Mouse (Mus musculus): ENCODE data around the gene Jag1. TPM values are rescaled to one million over a fixed set of nuclear protein-coding genes. Genes with fewer than 3 reads are reported as not detected.

Gene Jag1
- total RNA-seq, 2 experiments from 2014 or later, result not detected

GRCm38 (mm10) chr2:137107946-137108345, 8.5 kb downstream of the Jag1 start:
- ATAC-seq (replicated peaks; ENCODE audit: low FRiP score, low TSS enrichment, poor library complexity, severe bottlenecking), result no peak

- no peak for ATAC-seq (replicated peaks; ENCODE audit: low FRiP score, low TSS enrichment, poor library complexity, severe bottlenecking)
Measured at GRCm38 (mm10) chr2:137107203-137107602, 9.2 kb downstream of the Jag1 start.

- ATAC-seq (replicated peaks; ENCODE audit: low FRiP score, low TSS enrichment, poor library complexity, severe bottlenecking), result no peak
Measured at GRCm38 (mm10) chr2:137101074-137101473, 15.4 kb downstream of the Jag1 start.

GRCm38 (mm10) chr2:137099211-137099734, 17.2 kb downstream of the Jag1 start:
- no peak for ATAC-seq (replicated peaks; ENCODE audit: low FRiP score, low TSS enrichment, poor library complexity, severe bottlenecking)

- ATAC-seq (replicated peaks; ENCODE audit: low FRiP score, low TSS enrichment, poor library complexity, severe bottlenecking), result no peak
Measured at GRCm38 (mm10) chr2:137098269-137099035, 18.0 kb downstream of the Jag1 start.

- ATAC-seq (replicated peaks; ENCODE audit: low FRiP score, low TSS enrichment, poor library complexity, severe bottlenecking), result no peak
Measured at GRCm38 (mm10) chr2:137096981-137097460, 19.4 kb downstream of the Jag1 start.

- no peak for ATAC-seq (replicated peaks; ENCODE audit: low FRiP score, low TSS enrichment, poor library complexity, severe bottlenecking)
Measured at GRCm38 (mm10) chr2:137094301-137094700, 22.1 kb downstream of the Jag1 start.

- ATAC-seq (replicated peaks; ENCODE audit: low FRiP score, low TSS enrichment, poor library complexity, severe bottlenecking), result no peak
Measured at GRCm38 (mm10) chr2:137093298-137093630, 23.2 kb downstream of the Jag1 start.

GRCm38 (mm10) chr2:137092523-137093297, 23.7 kb downstream of the Jag1 start:
- ATAC-seq (replicated peaks; ENCODE audit: low FRiP score, low TSS enrichment, poor library complexity, severe bottlenecking), result no peak

GRCm38 (mm10) chr2:137091766-137092522, 24.5 kb downstream of the Jag1 start:
- no peak for ATAC-seq (replicated peaks; ENCODE audit: low FRiP score, low TSS enrichment, poor library complexity, severe bottlenecking)

GRCm38 (mm10) chr2:137087705-137088104, 28.7 kb downstream of the Jag1 start:
- ATAC-seq (replicated peaks; ENCODE audit: low FRiP score, low TSS enrichment, poor library complexity, severe bottlenecking), result no peak

- ATAC-seq (replicated peaks; ENCODE audit: low FRiP score, low TSS enrichment, poor library complexity, severe bottlenecking), result no peak
Measured at GRCm38 (mm10) chr2:137086621-137087395, 29.6 kb downstream of the Jag1 start.

GRCm38 (mm10) chr2:137085257-137085656, 31.2 kb downstream of the Jag1 start:
- ATAC-seq (replicated peaks; ENCODE audit: low FRiP score, low TSS enrichment, poor library complexity, severe bottlenecking), result no peak

- ATAC-seq (replicated peaks; ENCODE audit: low FRiP score, low TSS enrichment, poor library complexity, severe bottlenecking), result no peak
Measured at GRCm38 (mm10) chr2:137082896-137083620, 33.4 kb downstream of the Jag1 start.

- no peak for ATAC-seq (replicated peaks; ENCODE audit: low FRiP score, low TSS enrichment, poor library complexity, severe bottlenecking)
Measured at GRCm38 (mm10) chr2:137081001-137081400, 35.4 kb downstream of the Jag1 start.

- no peak for ATAC-seq (replicated peaks; ENCODE audit: low FRiP score, low TSS enrichment, poor library complexity, severe bottlenecking)
Measured at GRCm38 (mm10) chr2:137080468-137080867, 36.0 kb downstream of the Jag1 start.

- no peak for ATAC-seq (replicated peaks; ENCODE audit: low FRiP score, low TSS enrichment, poor library complexity, severe bottlenecking)
Measured at GRCm38 (mm10) chr2:137079721-137080320, 36.6 kb downstream of the Jag1 start.

- no peak for ATAC-seq (replicated peaks; ENCODE audit: low FRiP score, low TSS enrichment, poor library complexity, severe bottlenecking)
Measured at GRCm38 (mm10) chr2:137078771-137079170, 37.7 kb downstream of the Jag1 start.

Measured in megakaryocyte-erythroid progenitor cell, adult 5-6 weeks (primary cell).